Mouse (Mus musculus): ENCODE data around the gene Rad51b.

GRCm38 (mm10) chr12:79362219-79362618 lies 65.1 kb downstream of the Rad51b start:
- peak in 1 of 2 experiments; percentile 65; a peak in 3 of 4 replicates for TF ChIP-seq CTCF (conservative IDR thresholded peaks at IDR 0.05 in 1 of 2, IDR thresholded peaks at IDR 0.05 in 1 of 2; ENCODE audit: low read depth in 2 of 2, low read length in 2 of 2)
- peak; percentile 70 for TF ChIP-seq RAD21 (IDR thresholded peaks at IDR 0.05; ENCODE audit: low read depth, low read length)
- TF ChIP-seq POLR2A (IDR thresholded peaks at IDR 0.05; ENCODE audit: low read depth, low read length), result no peak
- TF ChIP-seq MAZ (IDR thresholded peaks at IDR 0.05; ENCODE audit: low read depth, low read length), result no peak
- no peak for TF ChIP-seq GABPA (IDR thresholded peaks at IDR 0.05; ENCODE audit: insufficient replicate concordance, low read depth, low read length)
- TF ChIP-seq JUND (conservative IDR thresholded peaks at IDR 0.05; ENCODE audit: low read depth, low read length), result no peak
